Mouse (Mus musculus): ENCODE data around the gene Myh2. TPM values are rescaled to one million over a fixed set of nuclear protein-coding genes. Genes with fewer than 3 reads are reported as not detected.

Myh2 gene
- total RNA-seq, 2 experiments from 2014 or later, result not detected

DNA sequence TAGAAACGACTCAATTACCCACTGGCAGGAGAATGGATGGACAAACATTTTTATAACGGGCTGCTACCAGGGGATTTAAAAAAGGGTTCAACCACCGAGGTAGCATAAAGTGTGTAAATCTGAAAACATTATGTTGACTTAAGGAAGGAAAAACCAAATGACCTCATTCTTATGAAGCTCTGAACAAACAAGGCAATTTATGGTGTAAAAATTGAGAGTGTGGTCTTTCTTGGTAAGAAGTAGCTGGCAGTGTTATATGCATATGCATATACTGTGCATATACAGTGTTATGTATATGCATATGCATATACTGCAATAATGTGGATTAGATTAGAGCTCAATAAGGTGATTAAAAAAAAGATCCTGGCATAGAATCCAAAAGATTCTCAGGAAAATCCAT lies 19.7 kb upstream of the Myh2 start:
- no peak for ATAC-seq (replicated peaks; ENCODE audit: low FRiP score, poor library complexity, severe bottlenecking)

DNA sequence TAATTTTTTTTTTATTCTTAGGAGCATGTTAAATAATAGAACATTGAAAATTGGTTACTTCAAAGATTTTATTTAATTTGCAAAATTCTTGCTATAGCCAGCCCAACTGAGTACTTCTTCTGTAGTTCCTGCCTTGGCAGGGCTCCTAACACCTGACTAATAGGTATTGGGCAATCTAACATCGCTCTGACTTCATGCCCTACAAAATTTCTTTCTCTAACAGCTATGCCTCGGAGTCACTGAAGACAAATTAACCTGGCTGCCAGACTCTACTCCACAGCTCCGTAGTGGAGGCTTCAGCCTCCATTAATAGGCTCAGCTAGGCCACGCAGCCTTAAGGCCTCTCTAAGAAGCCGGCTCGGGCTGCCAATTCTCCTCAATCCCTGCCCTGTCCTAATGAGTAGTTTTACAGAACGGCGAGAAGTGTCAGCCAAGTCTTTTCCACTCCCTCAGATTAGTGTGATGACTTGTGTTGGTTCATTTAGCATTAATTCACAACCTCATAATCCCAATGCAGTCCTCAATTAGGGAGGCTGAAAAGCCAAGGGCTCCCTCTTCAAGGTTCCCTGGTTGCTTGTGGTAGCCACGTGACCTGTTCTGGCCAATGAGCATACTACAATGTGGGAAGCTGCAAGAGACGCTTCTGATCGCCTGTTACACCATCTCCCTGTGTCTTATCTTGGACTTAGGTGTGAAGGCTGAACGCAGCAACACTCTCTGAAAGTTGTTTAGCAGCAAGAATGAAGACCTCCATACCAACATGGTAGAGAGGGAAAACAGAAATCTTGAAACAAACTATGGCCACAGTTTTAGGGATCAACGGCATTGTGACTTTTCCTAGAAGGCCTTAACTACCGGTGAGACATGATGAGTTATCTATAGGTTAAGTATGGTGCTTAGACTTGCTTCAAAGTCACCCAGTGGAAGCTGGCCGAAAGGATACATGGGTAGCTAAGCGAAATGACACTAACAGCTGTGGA lies 18.9 kb upstream of the Myh2 start:
- no peak for ATAC-seq (replicated peaks; ENCODE audit: low FRiP score, poor library complexity, severe bottlenecking)

DNA sequence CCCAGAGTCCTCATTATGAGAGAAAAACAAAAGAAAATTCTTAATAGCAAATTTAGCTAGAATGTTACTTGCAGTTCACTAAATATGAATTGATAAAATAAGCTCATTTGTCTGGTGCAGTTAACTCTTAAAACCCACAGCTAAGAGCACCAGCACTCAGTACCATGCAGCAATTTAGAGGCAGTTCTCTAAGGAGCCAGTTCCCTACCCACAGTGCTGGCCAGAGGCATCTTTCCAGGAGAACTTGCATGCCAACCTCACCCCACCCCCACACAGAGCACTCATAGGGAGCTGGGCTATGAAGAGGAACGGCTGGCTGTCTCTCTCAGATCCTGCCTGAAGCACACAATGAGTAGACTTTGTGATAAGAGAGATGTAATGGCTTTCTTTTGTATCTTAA lies 17.7 kb upstream of the Myh2 start:
- ATAC-seq (replicated peaks; ENCODE audit: low FRiP score, poor library complexity, severe bottlenecking), result no peak

DNA sequence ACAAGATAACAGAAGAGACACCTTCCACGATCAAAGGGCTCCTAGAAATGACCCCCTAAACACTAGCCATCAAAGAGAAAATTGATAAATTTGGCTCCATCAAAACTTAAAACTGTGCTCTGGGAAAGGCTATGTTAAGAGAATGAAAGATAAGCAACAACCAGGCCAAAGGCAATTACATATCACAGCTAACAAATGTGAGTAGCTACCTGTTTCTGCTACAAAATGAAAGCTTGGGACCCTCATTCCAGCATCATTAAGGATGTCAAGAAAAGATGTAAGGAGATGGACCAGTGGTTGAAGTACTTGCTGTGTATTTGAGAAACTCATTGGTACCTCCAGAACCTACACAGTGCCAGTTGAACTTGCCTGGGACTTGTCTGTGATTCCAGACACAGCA lies 17.0 kb upstream of the Myh2 start:
- no peak for ATAC-seq (replicated peaks; ENCODE audit: low FRiP score, poor library complexity, severe bottlenecking)

DNA sequence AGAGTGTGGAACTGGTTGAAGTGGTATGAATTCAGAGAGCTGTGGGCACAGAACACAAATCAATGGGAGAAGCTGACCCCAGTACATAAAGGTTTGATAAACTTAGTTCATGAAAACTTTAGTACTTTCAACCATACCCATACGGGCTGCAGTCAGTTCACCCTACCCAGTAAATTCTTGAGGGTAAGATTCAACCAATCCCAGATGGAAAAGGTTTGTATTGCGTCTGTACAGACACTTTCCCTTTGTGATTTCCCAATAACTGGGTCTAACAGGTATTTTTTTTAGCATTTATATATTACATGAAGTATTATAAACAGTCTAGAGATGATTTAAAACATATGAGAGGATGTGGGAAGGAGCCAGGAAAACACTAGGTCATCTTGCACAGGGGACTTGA lies 15.2 kb upstream of the Myh2 start:
- no peak for ATAC-seq (replicated peaks; ENCODE audit: low FRiP score, poor library complexity, severe bottlenecking)

DNA sequence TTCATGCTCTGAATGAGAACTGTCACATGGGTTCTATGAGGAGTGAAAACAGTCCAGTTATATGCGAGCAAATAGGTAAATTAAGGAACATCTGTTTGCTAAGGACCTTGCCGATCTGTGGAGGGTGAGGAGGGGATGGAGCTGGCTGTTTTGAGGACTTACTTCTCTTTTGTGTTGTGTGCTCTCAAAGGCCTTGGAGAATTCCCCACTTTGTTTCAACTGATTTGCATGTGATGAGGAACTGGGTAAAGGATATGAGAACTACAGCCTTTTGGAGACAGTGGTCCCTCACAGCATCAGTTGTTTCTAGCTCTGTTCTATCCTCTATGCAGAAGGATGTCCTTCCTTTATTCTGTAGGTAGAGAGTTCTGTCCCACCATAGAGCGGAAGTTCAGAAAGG lies 10.7 kb upstream of the Myh2 start:
- no peak for ATAC-seq (replicated peaks; ENCODE audit: low FRiP score, poor library complexity, severe bottlenecking)

DNA sequence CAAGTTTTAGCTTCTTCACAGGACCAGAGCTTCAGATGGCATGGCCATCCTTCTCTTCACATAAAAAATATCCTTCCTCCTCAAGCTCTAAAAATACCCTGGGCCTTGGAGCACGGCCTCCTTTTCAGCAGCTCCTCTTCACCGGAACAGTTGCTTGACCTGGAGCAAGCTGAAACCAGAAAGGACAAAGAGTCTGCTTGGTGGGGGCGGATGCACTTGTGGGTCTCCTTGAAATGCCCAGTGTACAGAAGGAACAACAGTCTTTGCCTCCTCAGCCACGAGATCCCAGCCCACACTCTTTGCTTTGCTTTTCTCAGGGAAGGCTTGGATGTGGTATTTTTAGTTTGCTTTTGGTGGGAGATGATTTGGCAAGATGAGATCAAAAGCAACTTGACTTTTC lies 7.1 kb upstream of the Myh2 start:
- ATAC-seq (replicated peaks; ENCODE audit: low FRiP score, poor library complexity, severe bottlenecking), result no peak

DNA sequence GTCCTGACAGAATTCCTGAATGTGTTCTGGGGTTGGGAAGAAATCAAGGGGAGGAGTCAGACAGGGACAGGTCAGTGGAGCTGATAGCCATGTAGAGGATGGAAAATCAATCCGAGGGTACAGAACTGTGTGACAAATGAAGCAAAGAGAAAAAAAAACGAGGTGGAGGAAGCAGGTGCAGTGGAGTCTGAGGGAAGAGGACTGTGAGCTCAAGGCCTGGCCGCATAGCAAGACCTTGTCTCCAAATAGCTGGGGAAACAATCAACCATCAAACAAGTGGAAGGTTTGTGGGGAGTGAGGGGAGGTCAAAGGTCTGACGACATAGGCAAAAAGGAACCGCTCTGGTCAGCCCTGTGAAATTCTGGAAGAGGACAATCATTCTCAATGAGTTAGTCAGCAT lies 6.0 kb upstream of the Myh2 start:
- no peak for ATAC-seq (replicated peaks; ENCODE audit: low FRiP score, poor library complexity, severe bottlenecking)

DNA sequence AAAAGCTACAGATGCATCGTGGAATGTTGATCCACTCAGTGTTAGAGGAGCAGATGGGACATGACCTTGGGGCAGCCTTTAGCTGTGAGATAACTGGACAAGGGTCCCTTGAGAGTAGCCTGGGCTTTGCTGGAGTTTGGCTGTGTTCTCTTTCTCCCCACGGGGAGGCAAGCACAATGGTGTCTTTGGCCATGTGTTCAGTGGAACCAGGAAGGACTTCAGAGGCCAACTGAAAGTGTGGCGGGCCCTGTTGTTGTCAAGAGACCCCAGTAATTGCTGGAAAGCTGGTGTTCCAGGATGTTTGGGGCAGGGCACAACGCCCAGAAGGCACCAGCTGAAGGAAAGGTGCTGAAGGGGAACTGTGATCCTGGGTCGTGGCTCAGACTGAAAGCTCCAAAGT lies 1.5 kb upstream of the Myh2 start:
- ATAC-seq (replicated peaks; ENCODE audit: low FRiP score, poor library complexity, severe bottlenecking), result no peak

DNA sequence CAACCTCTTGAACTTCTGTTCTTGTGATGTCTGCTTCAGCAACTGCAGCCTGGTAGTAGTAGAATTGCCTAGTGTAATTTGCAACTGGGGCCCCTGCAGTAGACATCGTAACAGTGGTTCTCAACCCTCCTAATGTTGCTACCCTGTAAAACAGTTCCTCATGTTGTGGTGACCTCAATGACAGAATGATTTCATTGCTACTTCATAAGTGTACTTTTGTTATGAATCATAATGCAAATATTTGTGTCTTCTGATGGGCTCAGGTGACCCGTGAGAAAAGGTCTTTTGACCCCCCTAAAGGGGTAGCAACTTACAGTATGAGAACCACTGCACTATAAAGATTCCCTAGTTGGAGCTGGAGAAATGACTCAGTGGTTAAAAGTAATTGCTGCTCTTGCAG lies 1.6 kb downstream of the Myh2 start:
- ATAC-seq (replicated peaks; ENCODE audit: low FRiP score, poor library complexity, severe bottlenecking), result no peak

DNA sequence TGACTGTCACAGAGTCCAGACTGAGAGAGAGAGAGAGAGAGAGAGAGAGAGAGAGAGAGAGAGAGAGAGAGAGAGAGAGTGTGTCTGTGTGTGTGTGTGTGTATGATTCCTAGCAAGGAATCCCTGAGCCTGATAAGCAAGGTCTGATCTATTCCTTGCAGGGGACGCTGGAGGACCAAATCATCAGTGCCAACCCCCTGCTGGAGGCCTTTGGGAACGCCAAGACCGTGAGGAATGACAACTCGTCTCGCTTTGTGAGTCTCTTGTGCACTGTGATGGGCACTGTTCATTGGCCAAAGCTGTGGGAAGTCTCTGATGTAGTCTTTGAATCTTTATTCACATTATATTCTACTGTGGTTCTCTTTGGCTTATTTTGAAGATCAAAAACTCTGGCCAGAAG lies 5.5 kb downstream of the Myh2 start:
- no peak for ATAC-seq (replicated peaks; ENCODE audit: low FRiP score, poor library complexity, severe bottlenecking)

DNA sequence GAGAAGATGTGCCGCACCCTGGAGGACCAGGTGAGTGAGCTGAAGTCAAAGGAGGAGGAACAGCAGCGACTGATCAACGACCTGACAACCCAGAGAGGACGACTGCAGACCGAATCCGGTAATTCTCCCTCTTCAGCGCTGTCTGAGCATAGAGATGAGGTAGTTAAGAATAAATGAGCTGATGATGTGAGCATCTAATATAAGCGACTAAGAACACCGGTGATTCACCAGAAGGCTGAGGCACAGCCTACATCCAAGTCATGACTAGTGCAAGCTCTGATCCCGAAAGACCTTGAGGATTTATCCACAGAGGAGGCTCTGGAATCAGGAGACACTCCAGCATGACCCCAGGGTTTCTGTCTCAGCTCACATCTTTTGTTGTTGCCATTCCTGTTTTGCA lies 19.5 kb downstream of the Myh2 start:
- ATAC-seq (replicated peaks; ENCODE audit: low FRiP score, poor library complexity, severe bottlenecking), result no peak

DNA sequence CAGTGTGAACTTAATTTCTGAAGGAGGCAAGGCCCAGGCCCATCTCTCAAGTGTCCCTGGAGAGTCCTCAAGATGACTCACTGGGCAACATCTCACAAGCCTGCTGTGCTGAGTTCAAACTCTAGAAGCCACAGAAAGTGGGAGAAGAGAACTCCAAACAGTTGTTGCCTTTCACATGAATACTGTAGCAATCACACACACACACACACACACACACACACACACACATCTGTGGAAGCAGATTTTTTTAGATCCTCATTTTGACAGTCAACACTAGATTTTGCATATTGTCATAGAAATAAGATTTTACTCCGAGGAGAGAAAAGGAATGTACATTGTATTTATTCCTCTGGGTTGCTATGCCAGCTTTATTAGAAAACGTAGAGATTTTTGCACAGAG lies 20.0 kb downstream of the Myh2 start:
- no peak for ATAC-seq (replicated peaks; ENCODE audit: low FRiP score, poor library complexity, severe bottlenecking)

DNA sequence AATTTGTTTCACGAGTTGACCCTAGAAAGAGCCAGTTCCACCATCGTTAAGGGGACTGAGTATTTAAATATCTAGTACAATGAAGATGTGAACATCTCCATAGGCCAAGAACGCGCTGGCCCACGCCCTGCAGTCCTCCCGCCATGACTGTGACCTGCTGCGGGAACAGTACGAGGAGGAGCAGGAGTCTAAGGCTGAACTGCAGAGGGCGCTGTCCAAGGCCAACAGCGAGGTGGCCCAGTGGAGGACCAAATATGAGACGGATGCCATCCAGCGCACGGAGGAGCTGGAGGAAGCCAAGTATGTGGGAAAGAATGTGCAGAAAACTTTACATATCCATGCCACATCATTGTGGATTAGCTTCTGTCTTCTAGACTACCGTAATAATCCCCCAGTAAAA lies 20.7 kb downstream of the Myh2 start:
- no peak for ATAC-seq (replicated peaks; ENCODE audit: low FRiP score, poor library complexity, severe bottlenecking)

DNA sequence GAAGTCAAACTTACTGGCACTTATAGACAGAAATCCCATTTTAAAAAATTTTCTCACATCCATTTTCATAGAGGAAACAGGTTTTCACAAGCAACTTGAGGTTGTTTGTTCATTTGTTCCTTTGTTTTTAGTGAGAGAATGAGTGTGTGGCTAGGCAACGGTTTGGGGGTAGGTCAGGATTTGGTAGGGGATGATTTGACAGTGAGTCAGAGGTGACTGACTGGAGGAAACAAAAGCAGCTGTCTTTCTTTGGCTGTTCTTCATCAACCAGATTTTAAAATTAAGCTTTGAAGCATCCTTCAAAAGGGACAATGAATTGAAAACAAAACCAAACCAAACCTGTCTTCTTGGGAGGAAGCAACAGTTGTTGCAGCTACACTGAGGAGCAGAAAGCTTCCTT lies 28.5 kb downstream of the Myh2 start:
- ATAC-seq (replicated peaks; ENCODE audit: low FRiP score, poor library complexity, severe bottlenecking), result no peak

DNA sequence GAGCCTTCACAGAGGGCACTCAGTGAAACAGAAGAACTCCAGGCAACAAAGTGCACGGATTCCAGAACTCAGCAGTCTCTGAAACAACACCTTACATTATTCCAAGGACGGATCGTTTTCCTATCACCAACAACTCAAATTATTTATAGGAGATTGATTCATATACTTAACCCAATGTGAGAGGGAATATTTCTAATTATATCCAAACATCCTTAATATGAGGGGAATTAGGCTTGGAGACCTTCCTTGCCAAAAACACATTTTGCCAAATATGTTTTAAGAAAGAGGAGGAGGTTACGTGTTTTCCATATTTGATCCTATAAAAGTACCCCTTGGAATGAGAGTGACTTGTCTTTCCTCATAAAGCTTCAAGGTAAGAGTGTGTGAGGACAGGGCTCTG lies 28.9 kb downstream of the Myh2 start, which contains the start of gene Myh1:
TSS of gene Myh1 (plus strand) at position 301 of the 400 bp plus-strand sequence.
- no peak for ATAC-seq (replicated peaks; ENCODE audit: low FRiP score, poor library complexity, severe bottlenecking)

DNA sequence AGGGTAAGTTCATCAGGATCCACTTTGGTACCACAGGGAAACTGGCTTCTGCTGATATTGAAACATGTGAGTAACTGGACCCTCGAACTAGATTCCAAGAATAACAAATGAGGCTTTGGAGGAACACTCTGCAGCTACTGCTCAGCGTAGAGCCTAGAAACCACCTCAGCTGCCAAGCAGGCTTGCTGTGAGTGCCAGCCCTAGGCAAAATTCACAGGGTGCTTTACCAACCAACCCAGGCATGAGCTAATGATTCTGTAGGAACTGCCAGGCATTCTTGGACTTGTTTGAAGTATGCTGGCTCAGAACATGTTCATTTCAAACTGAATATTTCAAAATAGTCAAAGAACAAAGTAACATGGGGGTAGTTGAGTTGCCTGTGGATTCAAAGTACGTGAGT lies 33.9 kb downstream of the Myh2 start:
- no peak for ATAC-seq (replicated peaks; ENCODE audit: low FRiP score, poor library complexity, severe bottlenecking)

DNA sequence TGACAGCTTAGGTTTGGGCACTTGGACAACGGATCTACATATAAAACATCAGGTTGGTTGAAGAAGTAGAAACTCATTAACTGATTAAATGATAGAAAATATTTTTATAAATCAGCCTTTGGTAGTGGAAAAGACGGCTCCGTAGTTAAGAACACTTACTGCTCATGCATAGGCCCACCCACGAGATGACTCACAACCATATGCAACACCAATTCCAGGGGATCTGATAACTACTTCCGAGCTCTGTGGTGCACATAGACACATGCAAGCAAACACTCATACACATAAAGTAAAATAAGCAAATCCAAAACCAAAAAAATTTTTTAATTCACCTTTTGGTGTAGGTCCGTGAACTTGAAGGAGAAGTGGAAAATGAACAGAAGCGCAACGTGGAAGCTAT lies 51.0 kb downstream of the Myh2 start:
- no peak for ATAC-seq (replicated peaks; ENCODE audit: low FRiP score, poor library complexity, severe bottlenecking)

DNA sequence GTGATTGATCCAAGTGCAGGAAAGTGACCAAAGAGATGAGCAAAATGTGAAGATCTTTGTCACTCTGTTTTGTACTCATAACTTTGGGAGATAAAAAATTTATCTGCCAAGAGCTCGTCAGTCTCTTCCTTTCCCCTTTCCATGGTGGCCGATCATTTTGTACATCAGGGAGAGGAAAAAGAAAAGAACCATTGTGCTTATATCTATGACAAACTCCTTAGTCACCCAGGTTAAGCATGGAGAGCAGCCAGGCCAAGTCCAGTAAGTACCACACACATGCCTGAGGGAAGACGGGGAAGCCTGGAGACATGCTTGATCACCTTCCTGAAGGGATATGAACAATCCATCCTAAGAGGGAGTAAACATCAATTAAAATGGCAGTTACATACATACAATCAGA lies 53.6 kb downstream of the Myh2 start:
- ATAC-seq (replicated peaks; ENCODE audit: low FRiP score, poor library complexity, severe bottlenecking), result no peak

DNA sequence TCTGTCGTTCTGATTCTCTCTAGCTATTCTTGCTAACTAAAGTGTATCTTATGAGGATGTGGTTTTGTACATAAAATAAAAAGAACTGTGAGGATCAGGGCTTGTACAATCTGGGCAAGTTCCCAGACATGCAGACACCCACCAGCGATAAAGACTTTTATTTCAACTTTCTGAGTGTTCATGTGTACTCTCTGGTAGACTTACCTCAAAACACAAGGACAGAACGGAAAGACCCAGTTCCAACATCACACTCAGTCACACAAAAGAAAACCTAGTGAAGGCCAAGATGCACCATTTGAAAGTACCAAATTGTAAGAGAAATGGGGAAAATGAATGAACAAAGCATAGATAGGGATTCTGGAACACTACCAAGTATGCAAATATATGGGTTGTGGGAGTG lies 57.9 kb downstream of the Myh2 start:
- ATAC-seq (replicated peaks; ENCODE audit: low FRiP score, poor library complexity, severe bottlenecking), result no peak

DNA sequence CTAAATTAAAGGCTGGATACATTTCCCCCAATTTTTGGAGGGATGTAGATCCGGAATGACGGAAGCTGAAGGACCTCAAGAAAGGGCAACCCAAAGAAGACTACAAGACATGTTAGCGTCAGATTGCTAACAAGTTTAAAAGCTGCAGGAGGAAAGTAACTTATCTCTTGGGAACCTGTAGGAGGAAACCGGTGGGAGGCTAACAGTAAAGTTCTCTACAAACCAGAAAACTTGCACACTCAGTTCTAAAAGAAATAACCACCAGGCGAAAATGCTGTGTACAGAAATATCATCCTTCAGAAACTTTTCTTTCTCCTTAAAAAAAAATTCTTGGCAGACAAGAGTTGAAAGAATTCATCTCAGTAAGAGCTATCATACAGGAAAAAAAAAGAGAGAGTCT lies 58.3 kb downstream of the Myh2 start:
- no peak for ATAC-seq (replicated peaks; ENCODE audit: low FRiP score, poor library complexity, severe bottlenecking)

DNA sequence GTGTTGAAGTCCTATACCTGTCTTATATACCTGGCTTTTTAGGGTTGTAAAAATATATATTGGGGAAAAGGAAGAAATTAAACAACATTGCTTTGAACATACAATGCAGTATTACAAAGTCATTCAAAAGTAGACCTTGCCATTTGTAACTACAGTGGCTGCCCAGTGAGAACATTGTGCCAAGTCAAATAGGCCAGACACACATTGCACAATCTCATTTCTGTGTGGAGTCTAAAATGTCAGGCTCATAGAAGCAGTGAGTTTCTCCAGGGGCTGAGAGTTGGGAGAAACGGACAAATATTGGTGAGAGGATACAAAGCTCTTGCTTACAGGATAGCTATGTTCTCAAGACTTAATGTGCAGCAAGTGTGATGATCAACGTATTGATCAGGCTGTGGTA lies 59.1 kb downstream of the Myh2 start:
- ATAC-seq (replicated peaks; ENCODE audit: low FRiP score, poor library complexity, severe bottlenecking), result no peak

Measured in erythroblast, adult 5-6 weeks (primary cell).